Mouse (Mus musculus) olfactory bulb, adult 2 months (tissue): ENCODE results near the gene Rtl3.

Source experiments
- CTCF ChIP-seq: fragments of 200-500 bp; IDR thresholded peaks from 2 replicates; pipeline ENCODE4 v1.5.1; 2012; ENCODE audit warnings: low read depth, mild to moderate bottlenecking, low read length, moderate library complexity; ENCODE audit not compliant: insufficient read depth
- POLR2A ChIP-seq: fragments of 200-500 bp; IDR thresholded peaks from 2 replicates; pipeline ENCODE4 v1.6.1; 2012; ENCODE audit warnings: mild to moderate bottlenecking, low read depth, low read length, moderate library complexity; ENCODE audit not compliant: insufficient read depth

GRCm38 (mm10) chrX:106804387-106804786, 36.1 kb downstream of the Rtl3 start:
- TF ChIP-seq CTCF, result no peak
- no peak for TF ChIP-seq POLR2A
